Mouse (Mus musculus) hindbrain, embryonic 11.5 days (tissue): ENCODE measurements around the gene Lhfpl4. TPM values are rescaled to one million over a fixed set of nuclear protein-coding genes. Genes with fewer than 3 reads are reported as not detected.

ENCODE experiments used
- ATAC-seq: fragments of 200-750 bp; cut with Nextera tagmentation; 2 replicates; pipeline ENCODE4 v1.8.0; 2017; ENCODE audit warnings: mild to moderate bottlenecking, moderate TSS enrichment, moderate library complexity; ENCODE audit not compliant: low FRiP score
- DNase-seq: peaks from one replicate; pipeline ENCODE4 v3.0.0-alpha.2; 2015; ENCODE audit warnings: low spot score
- H3K27ac ChIP-seq: fragments of 300-500 bp; sonication (generic); 2 replicates; pipeline ENCODE4 v1.5.1; 2014; ENCODE audit warnings: mild to moderate bottlenecking, low read depth, low read length
- H3K27me3 ChIP-seq: fragments of 300-500 bp; sonication (generic); 2 replicates; pipeline ENCODE4 v1.6.1; 2014; ENCODE audit warnings: mild to moderate bottlenecking, low read length, moderate library complexity, mixed read lengths; ENCODE audit not compliant: control insufficient read depth, insufficient read depth
- H3K36me3 ChIP-seq: fragments of 300-500 bp; sonication (generic); 2 replicates; pipeline ENCODE4 v1.6.1; 2014; ENCODE audit warnings: mild to moderate bottlenecking, low read length, moderate library complexity, mixed read lengths; ENCODE audit not compliant: control insufficient read depth, insufficient read depth
- H3K4me1 ChIP-seq: fragments of 300-500 bp; sonication (generic); replicated peaks from 2 replicates; pipeline ENCODE4 v1.6.1; 2014; ENCODE audit warnings: low read length, mixed read lengths; ENCODE audit not compliant: control insufficient read depth, insufficient read depth
- H3K4me2 ChIP-seq: fragments of 300-500 bp; sonication (generic); replicated peaks from 2 replicates; pipeline ENCODE4 v1.6.1; 2014; ENCODE audit warnings: mild to moderate bottlenecking, low read depth, low read length
- H3K4me3 ChIP-seq: fragments of 300-500 bp; sonication (generic); 2 replicates; pipeline ENCODE4 v1.5.1; 2014; ENCODE audit warnings: low read depth, low read length
- H3K9ac ChIP-seq: fragments of 300-500 bp; sonication (generic); 2 replicates; pipeline ENCODE4 v1.6.1; 2014; ENCODE audit warnings: low read depth, low read length
- H3K9me3 ChIP-seq: fragments of 300-500 bp; sonication (generic); 2 replicates; pipeline ENCODE4 v1.6.1; 2016; ENCODE audit warnings: low read length; ENCODE audit not compliant: control insufficient read depth
- WGBS: fragments of 180-500 bp; shearing (Covaris S2); extraction: QIAGEN DNeasy Blood & Tissue Kit; methylation state at CpG from one replicate; pipeline ENCODE4 v1.1.7; 2014; 5-methylcytosine and 5-hydroxymethylcytosine counted together
- polyA plus RNA-seq: library from polyadenylated mRNA; unstranded; fragments of >200 nt; fragmentation: Nextera tagmentation; extraction: Ambion mirVana; gene quantifications from 2 replicates; pipeline ENCODE4 v1.2.1, GENCODE M21; 2014

The Lhfpl4 gene
- polyA plus RNA-seq, 1 experiment from 2014 or later = 7.9 TPM

- ATAC-seq (peak; percentile 38), DNase-seq (no peak)
These were observed 410 bp upstream of the Lhfpl4 start for GRCm38 (mm10) chr6:113195596-113195992.

GRCm38 (mm10) chr6:113194517-113194840, 705 bp downstream of the Lhfpl4 start:
- ATAC-seq (no peak; the same call in 1 of the 2 replicates), DNase-seq (peak; percentile 29)
- Histone ChIP-seq H3K4me1 (peaks cover 5% of the 10 kb centered on the region; the same call in 1 of the 2 replicates), H3K27ac (0 out of 2 replicates have a peak overlapping the region, but pooled peaks have one; percentile 63), H3K27me3 (peaks cover 4% of the 10 kb centered on the region; the same call in 1 of the 2 replicates), H3K36me3 (no peaks in the 10 kb centered on the region), H3K4me3 (peak overlapping the region; percentile 61), H3K9me3 (no peaks in the 10 kb centered on the region), H3K9ac (peak overlapping the region; percentile 88), H3K4me2 (peak overlapping the region; percentile 97)
- 3% methylated on average over 5 of the region's 5 CpGs for WGBS

More at GRCm38 (mm10) chr6:113195596-113195992, 410 bp upstream of the Lhfpl4 start:
- H3K9ac ChIP-seq = peak overlapping the region; percentile 88
- peaks cover 5% of the 10 kb centered on the region; the same call in 1 of the 2 replicates for H3K4me1 ChIP-seq
- no peak overlapping the region for H3K27ac ChIP-seq
- no peaks in the 10 kb centered on the region for H3K9me3 ChIP-seq
- H3K27me3 ChIP-seq = peaks cover 4% of the 10 kb centered on the region; the same call in 1 of the 2 replicates
- 8% methylated on average over 9 of the region's 9 CpGs for WGBS
- peak overlapping the region; percentile 97 for H3K4me2 ChIP-seq
- H3K36me3 ChIP-seq = no peaks in the 10 kb centered on the region
- H3K4me3 ChIP-seq = peak overlapping the region; percentile 61

GRCm38 (mm10) chr6:113193765-113194460, 1.3 kb downstream of the Lhfpl4 start:
- peaks cover 5% of the 10 kb centered on the region; the same call in 1 of the 2 replicates for H3K4me1 ChIP-seq
- no peak overlapping the region; the same call in 1 of the 2 replicates for H3K27ac ChIP-seq
- no peaks in the 10 kb centered on the region for H3K9me3 ChIP-seq
- H3K9ac ChIP-seq = peak overlapping the region; percentile 88
- peak overlapping the region; percentile 61 for H3K4me3 ChIP-seq
- DNase-seq = peak; percentile 59
- H3K4me2 ChIP-seq = peak overlapping the region; percentile 97
- H3K27me3 ChIP-seq = peaks cover 4% of the 10 kb centered on the region; the same call in 1 of the 2 replicates
- ATAC-seq = peak; percentile 76
- no peaks in the 10 kb centered on the region for H3K36me3 ChIP-seq
- WGBS = 2% methylated on average over 44 of the region's 46 CpGs

GRCm38 (mm10) chr6:113184866-113185525, 10.2 kb downstream of the Lhfpl4 start:
- H3K9me3 ChIP-seq = no peaks in the 10 kb centered on the region
- ATAC-seq (no peak), DNase-seq (no peak)
- H3K4me1 ChIP-seq = no peaks in the 10 kb centered on the region
- no peak overlapping the region for H3K4me3 ChIP-seq
- H3K9ac ChIP-seq = no peak overlapping the region
- no peaks in the 10 kb centered on the region for H3K27me3 ChIP-seq
- H3K27ac ChIP-seq = no peak overlapping the region
- H3K36me3 ChIP-seq = no peaks in the 10 kb centered on the region
- 84% methylated on average over 21 of the region's 21 CpGs for WGBS
- no peak overlapping the region for H3K4me2 ChIP-seq

GRCm38 (mm10) chr6:113184163-113184562, 11.0 kb downstream of the Lhfpl4 start:
- Histone ChIP-seq H3K36me3 (no peaks in the 10 kb centered on the region), H3K9me3 (no peaks in the 10 kb centered on the region)

GRCm38 (mm10) chr6:113179195-113179733, 15.9 kb downstream of the Lhfpl4 start:
- Histone ChIP-seq H3K4me3 (no peak overlapping the region), H3K9me3 (no peaks in the 10 kb centered on the region), H3K4me2 (no peak overlapping the region; the same call in 1 of the 2 replicates), H3K36me3 (no peaks in the 10 kb centered on the region), H3K27ac (no peak overlapping the region; the same call in 1 of the 2 replicates), H3K9ac (no peak overlapping the region), H3K4me1 (peaks cover 4% of the 10 kb centered on the region), H3K27me3 (no peaks in the 10 kb centered on the region)
- 40% methylated on average over 4 of the region's 4 CpGs for WGBS
- peak; percentile 68 for ATAC-seq
- DNase-seq = peak; percentile 42

More at GRCm38 (mm10) chr6:113184163-113184562, 11.0 kb downstream of the Lhfpl4 start:
- no peaks in the 10 kb centered on the region for H3K27me3 ChIP-seq
- no peak overlapping the region for H3K27ac ChIP-seq
- H3K4me1 ChIP-seq = peaks cover 4% of the 10 kb centered on the region; the same call in 1 of the 2 replicates
- H3K4me2 ChIP-seq = no peak overlapping the region
- DNase-seq = no peak
- ATAC-seq = no peak
- WGBS = 75% methylated on average over 9 of the region's 9 CpGs
- H3K4me3 ChIP-seq = no peak overlapping the region
- no peak overlapping the region for H3K9ac ChIP-seq

- Histone ChIP-seq H3K4me3 (no peak overlapping the region), H3K9me3 (no peaks in the 10 kb centered on the region), H3K27ac (no peak overlapping the region), H3K27me3 (no peaks in the 10 kb centered on the region), H3K4me1 (peaks cover 4% of the 10 kb centered on the region), H3K36me3 (no peaks in the 10 kb centered on the region), H3K4me2 (no peak overlapping the region; the same call in 1 of the 2 replicates), H3K9ac (no peak overlapping the region)
- DNase-seq (peak; percentile 54), ATAC-seq (peak; percentile 89)
- WGBS = 23% methylated on average over 13 of the region's 14 CpGs
These were observed 16.6 kb downstream of the Lhfpl4 start for GRCm38 (mm10) chr6:113178286-113179194.

- Histone ChIP-seq H3K9me3 (no peaks in the 10 kb centered on the region), H3K9ac (no peak overlapping the region), H3K4me2 (no peak overlapping the region), H3K27me3 (no peaks in the 10 kb centered on the region), H3K27ac (no peak overlapping the region), H3K4me3 (no peak overlapping the region), H3K36me3 (no peaks in the 10 kb centered on the region), H3K4me1 (peaks cover 4% of the 10 kb centered on the region)
- ATAC-seq (no peak), DNase-seq (no peak)
- WGBS = 87% methylated on average over 8 of the region's 8 CpGs
These were observed 18.6 kb downstream of the Lhfpl4 start for GRCm38 (mm10) chr6:113176613-113177012.
